Mouse (Mus musculus) CD4-positive, CD25-positive, alpha-beta regulatory T cell (primary cell): ENCODE measurements around the gene Uggt2. TPM values are rescaled to one million over a fixed set of nuclear protein-coding genes. Genes with fewer than 3 reads are reported as not detected.

ENCODE experiments used
- polyA plus RNA-seq: library from polyadenylated mRNA; unstranded; fragments of 100-300 nt; shearing (Covaris generic); gene quantifications from one replicate; pipeline ENCODE4 v1.2.1, GENCODE M21; 2017

The Uggt2 gene
- polyA plus RNA-seq: 1.4 TPM

GRCm38 (mm10) chr14:119098851-119099569 is at the start of gene Uggt2:
Gene Uggt2, minus strand, starts transcription at chr14:119099430.

GRCm38 (mm10) chr14:119137906-119138785 is 38.9 kb upstream of the Uggt2 start, which contains the start of gene Hs6st3:
Gene Hs6st3, plus strand, starts transcription at chr14:119138341.

GRCm38 (mm10) chr14:118937533-118938492 is 161.4 kb downstream of the Uggt2 start, which contains the start of gene Dnajc3:
Gene Dnajc3, plus strand, starts transcription at chr14:118937976.

Other genes starting within 250 kb of the Uggt2 start
- gene Dzip1, start 174.0 kb downstream of the Uggt2 start, polyA plus RNA-seq: 22.9 TPM
- gene Dnajc3, start 161.5 kb downstream of the Uggt2 start, polyA plus RNA-seq: 80.2 TPM
- not detected for gene Hs6st3, start 38.9 kb upstream of the Uggt2 start, polyA plus RNA-seq